Mouse (Mus musculus) midbrain, embryonic 12.5 days (tissue): ENCODE measurements around the gene Fam114a2. TPM values are rescaled to one million over a fixed set of nuclear protein-coding genes. Genes with fewer than 3 reads are reported as not detected.
A peak's percentile ranks its signal among the peaks of the same experiment; 100 is the strongest.

Experiments used
- ATAC-seq: fragments of 200-750 bp; cut with Nextera tagmentation; 2 replicates; pipeline ENCODE4 v1.8.0; 2017; ENCODE audit warnings: low read depth, moderate TSS enrichment, moderate library complexity; ENCODE audit not compliant: low FRiP score
- H3K27ac ChIP-seq: fragments of 300-500 bp; sonication (generic); replicated peaks from 2 replicates; pipeline ENCODE4 v1.5.1; 2016; ENCODE audit warnings: mild to moderate bottlenecking
- H3K27me3 ChIP-seq: fragments of 300-500 bp; sonication (generic); 2 replicates; pipeline ENCODE4 v1.6.1; 2016; ENCODE audit warnings: mild to moderate bottlenecking
- H3K36me3 ChIP-seq: fragments of 300-500 bp; sonication (generic); 2 replicates; pipeline ENCODE4 v1.6.1; 2016
- H3K4me1 ChIP-seq: fragments of 300-500 bp; sonication (generic); 2 replicates; pipeline ENCODE4 v1.6.1; 2016
- H3K4me2 ChIP-seq: fragments of 300-500 bp; sonication (generic); replicated peaks from 2 replicates; pipeline ENCODE4 v1.6.1; 2016; ENCODE audit warnings: mild to moderate bottlenecking, moderate library complexity
- H3K4me3 ChIP-seq: fragments of 300-500 bp; sonication (generic); 2 replicates; pipeline ENCODE4 v1.5.1; 2016; ENCODE audit warnings: mild to moderate bottlenecking
- H3K9ac ChIP-seq: fragments of 300-500 bp; sonication (generic); replicated peaks from 2 replicates; pipeline ENCODE4 v1.6.1; 2016; ENCODE audit warnings: mild to moderate bottlenecking, moderate library complexity
- H3K9me3 ChIP-seq: fragments of 300-500 bp; sonication (generic); 2 replicates; pipeline ENCODE4 v1.6.1; 2016; ENCODE audit warnings: mild to moderate bottlenecking
- WGBS: fragments of 180-500 bp; shearing (Covaris S2); methylation state at CpG from one replicate; pipeline ENCODE4 v1.1.7; 2016; 5-methylcytosine and 5-hydroxymethylcytosine counted together
- polyA plus RNA-seq: library from polyadenylated mRNA; unstranded; fragments of >200 nt; fragmentation: Nextera tagmentation; extraction: Ambion mirVana; gene quantifications from 2 replicates; pipeline ENCODE4 v1.2.1, GENCODE M21; 2016

Gene Fam114a2
- polyA plus RNA-seq, 1 experiment from 2014 or later = 81.0 TPM

DNA sequence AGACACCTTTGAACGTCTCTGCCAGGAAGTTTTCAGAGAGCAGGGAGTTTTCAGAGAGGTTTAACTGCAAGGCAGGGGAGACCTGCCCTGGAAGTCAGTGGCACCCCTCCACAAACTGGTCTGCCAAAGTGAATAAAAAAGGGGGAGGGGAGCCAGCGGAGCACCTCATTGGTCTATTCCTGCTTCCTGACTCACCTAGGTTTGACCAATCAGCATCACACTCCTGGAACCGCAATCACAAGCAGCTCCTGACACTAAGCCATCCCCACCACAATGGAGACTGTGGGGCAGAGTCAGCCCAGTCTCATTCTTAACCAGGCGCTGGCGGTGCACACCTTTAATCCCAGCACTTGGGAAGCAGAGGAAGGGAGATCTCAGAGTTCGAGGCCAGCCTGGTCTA, 48.4 kb downstream of the Fam114a2 start:
- no peak overlapping the region for H3K27ac ChIP-seq
- no peaks in the 10 kb centered on the region for H3K9me3 ChIP-seq
- no peak overlapping the region for H3K9ac ChIP-seq
- H3K4me2 ChIP-seq = no peak overlapping the region
- H3K4me3 ChIP-seq = no peak overlapping the region
- no peaks in the 10 kb centered on the region for H3K36me3 ChIP-seq
- peaks cover 6% of the 10 kb centered on the region; the same call in 1 of the 2 replicates for H3K27me3 ChIP-seq
- H3K4me1 ChIP-seq = peaks cover 6% of the 10 kb centered on the region; the same call in 1 of the 2 replicates
- ATAC-seq = no peak
- 58% methylated on average over 6 of the region's 6 CpGs for WGBS

DNA sequence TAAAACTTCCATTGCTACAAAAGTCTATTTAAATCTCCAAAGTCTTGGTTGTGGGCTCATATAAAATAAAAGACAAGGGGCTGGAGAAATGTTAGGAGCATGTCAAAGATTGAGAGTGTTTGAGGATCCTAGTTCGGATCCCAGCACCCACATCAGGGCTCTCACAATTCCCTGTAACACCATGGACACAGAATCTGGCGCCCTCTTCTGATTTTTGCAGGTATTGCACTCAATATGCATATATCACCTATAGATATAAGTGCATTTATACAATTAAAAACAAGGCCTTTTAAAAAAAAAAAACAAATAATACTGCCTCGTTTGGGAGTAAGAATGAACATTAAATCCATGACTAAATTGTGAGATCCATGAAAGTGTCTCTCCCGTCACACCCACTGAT, 49.7 kb downstream of the Fam114a2 start:
- Histone ChIP-seq H3K9ac (no peak overlapping the region), H3K4me2 (no peak overlapping the region), H3K9me3 (no peaks in the 10 kb centered on the region), H3K27me3 (peaks cover 2% of the 10 kb centered on the region; the same call in 1 of the 2 replicates), H3K4me3 (no peak overlapping the region), H3K4me1 (no peaks in the 10 kb centered on the region), H3K36me3 (no peaks in the 10 kb centered on the region), H3K27ac (no peak overlapping the region)
- WGBS = 73% methylated on average over 4 of the region's 4 CpGs
- ATAC-seq = no peak

DNA sequence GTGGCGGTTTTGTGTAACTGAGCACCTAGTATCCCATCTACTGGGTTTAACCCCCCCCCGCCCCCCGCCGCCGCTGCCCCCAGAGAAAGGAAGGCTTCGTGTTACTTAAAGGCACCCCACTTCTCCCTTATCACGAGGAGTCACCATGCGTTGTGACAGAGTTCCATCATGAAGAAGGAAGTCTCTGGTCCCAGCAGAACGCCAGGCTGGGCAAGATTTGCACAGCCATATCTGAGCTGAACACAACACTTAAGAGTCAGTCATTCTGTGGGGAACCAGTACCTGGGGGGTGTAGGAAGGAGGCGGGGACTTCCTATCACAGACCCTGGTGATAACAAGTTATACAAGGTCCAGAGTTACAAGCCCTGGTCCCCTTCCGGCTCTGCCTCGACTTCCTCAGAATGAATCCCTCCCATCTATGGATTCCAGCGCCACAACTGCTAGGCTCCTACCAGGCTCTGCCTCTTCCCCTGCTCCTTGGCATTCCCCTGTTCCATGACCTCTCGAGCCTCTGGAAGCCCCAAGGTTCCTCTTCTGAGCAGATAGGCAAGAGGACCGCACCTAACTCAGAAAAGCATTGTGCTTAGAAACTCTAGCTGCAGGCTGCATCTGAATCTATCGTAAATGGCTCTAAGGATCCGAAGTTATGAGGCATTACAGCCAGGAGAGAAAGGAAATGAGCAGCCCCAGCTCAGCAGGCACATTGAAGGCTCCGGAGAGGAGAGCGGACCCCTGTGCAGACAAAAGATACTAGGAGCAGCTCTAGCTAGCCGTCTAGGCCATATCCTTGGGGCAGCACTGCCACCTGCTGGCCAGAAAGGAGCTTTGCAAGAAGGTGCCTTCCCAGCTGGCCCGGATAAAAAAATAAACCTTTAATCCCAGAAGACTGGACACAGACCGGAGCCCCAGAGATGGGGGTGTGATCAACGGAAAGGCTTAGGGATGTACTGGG, 51.0 kb downstream of the Fam114a2 start:
- H3K36me3 ChIP-seq = no peaks in the 10 kb centered on the region
- H3K4me1 ChIP-seq = no peaks in the 10 kb centered on the region
- no peaks in the 10 kb centered on the region for H3K27me3 ChIP-seq
- no peak overlapping the region for H3K4me2 ChIP-seq
- no peak overlapping the region for H3K4me3 ChIP-seq
- ATAC-seq = peak; percentile 80
- H3K27ac ChIP-seq = no peak overlapping the region
- WGBS = 57% methylated on average over 23 of the region's 23 CpGs
- H3K9ac ChIP-seq = 0 out of 2 replicates have a peak overlapping the region, but pooled peaks have one; percentile 4
- H3K9me3 ChIP-seq = no peaks in the 10 kb centered on the region

DNA sequence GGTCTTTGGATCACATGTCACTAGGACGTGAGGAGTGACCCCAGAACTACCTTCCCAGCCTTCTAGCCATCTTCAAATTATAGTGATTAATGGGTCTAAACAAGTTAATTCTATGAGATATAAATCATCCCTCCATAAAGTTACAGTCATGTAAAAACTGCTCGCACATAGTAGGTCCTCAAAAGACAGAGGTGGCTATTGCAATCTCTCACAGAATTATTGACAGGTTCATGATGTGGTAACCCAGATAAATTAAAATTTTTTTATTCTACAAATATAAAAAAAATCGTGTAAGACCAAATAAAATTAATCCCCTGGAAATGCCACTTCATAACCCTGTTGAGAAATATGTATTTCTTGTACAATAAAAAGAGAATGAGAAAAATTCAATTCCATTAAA, 52.6 kb downstream of the Fam114a2 start:
- 84% methylated on average over 3 of the region's 3 CpGs for WGBS
- Histone ChIP-seq H3K9ac (no peak overlapping the region), H3K27me3 (no peaks in the 10 kb centered on the region), H3K36me3 (no peaks in the 10 kb centered on the region), H3K9me3 (no peaks in the 10 kb centered on the region), H3K4me1 (no peaks in the 10 kb centered on the region), H3K4me3 (no peak overlapping the region), H3K4me2 (no peak overlapping the region), H3K27ac (no peak overlapping the region)
- no peak for ATAC-seq

DNA sequence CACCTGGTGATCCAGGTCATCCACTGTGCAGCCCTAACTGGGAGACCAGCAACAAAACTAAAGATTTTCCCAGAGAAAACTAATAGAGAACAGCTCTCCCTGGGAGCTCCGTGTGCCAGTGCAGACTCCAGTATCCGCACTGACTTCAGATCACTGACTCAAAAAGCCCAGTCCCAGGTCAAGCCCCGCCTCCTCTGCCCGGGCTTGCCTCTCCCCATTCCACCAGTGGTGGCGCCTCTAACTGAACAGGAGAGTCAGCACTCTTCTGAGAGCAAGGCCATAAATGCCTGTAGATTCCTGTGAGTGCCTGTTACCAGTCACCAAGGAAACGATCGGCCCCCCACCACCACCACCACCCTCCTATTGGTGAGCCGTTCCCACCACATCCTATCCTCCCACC, 53.4 kb downstream of the Fam114a2 start:
- no peaks in the 10 kb centered on the region for H3K4me1 ChIP-seq
- H3K9ac ChIP-seq = no peak overlapping the region
- no peak for ATAC-seq
- no peak overlapping the region for H3K4me3 ChIP-seq
- no peaks in the 10 kb centered on the region for H3K9me3 ChIP-seq
- no peak overlapping the region for H3K4me2 ChIP-seq
- WGBS = 52% methylated on average over 8 of the region's 8 CpGs
- H3K27me3 ChIP-seq = no peaks in the 10 kb centered on the region
- H3K36me3 ChIP-seq = no peaks in the 10 kb centered on the region
- no peak overlapping the region for H3K27ac ChIP-seq

DNA sequence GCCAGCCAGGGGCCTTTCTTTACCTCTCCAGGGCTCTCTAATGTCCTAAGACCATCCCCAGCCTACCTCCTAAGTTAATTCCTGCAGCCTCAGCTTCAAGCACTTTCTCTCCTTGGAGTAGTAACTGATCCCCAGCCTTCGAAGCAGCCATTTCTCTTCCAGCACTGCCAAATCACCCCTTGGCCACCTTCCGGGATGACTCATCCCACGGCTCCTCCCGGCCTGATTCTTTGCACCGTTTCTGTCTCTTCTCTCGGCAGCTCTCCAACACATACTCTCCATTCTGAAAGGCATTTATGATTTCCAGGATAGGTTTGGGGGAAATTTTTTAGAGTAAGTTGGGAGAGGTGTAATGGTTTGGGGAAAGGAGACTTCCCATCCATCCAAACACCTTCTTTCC, 58.7 kb downstream of the Fam114a2 start:
- H3K27ac ChIP-seq = no peak overlapping the region
- H3K4me1 ChIP-seq = no peaks in the 10 kb centered on the region
- no peak for ATAC-seq
- WGBS = 88% methylated on average over 6 of the region's 6 CpGs
- no peak overlapping the region for H3K9ac ChIP-seq
- no peak overlapping the region for H3K4me3 ChIP-seq
- no peaks in the 10 kb centered on the region for H3K36me3 ChIP-seq
- no peaks in the 10 kb centered on the region for H3K27me3 ChIP-seq
- H3K4me2 ChIP-seq = no peak overlapping the region
- no peaks in the 10 kb centered on the region for H3K9me3 ChIP-seq

DNA sequence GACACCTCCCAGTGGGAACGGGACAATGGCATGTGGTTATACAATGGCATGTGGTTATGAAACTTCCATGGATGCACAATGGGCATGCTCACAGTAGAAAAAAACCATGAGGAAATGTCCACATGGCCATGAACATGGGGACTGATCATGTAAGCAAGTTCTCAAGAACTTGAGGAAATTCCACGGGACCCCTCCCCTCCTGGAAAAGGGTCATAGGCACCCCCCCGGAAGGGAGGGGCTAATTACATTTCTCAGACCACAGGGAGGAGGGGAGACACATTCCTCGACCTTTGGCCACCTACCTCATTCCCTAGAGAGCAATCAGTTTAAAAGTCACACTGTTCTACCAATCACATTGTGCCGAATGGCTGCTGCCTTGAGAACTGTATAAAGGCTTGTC, 64.0 kb downstream of the Fam114a2 start:
- Histone ChIP-seq H3K4me3 (no peak overlapping the region), H3K4me1 (no peaks in the 10 kb centered on the region), H3K27me3 (no peaks in the 10 kb centered on the region), H3K27ac (no peak overlapping the region), H3K36me3 (no peaks in the 10 kb centered on the region), H3K4me2 (no peak overlapping the region), H3K9ac (no peak overlapping the region), H3K9me3 (no peaks in the 10 kb centered on the region)
- WGBS = 63% methylated on average over 5 of the region's 5 CpGs
- ATAC-seq = no peak

DNA sequence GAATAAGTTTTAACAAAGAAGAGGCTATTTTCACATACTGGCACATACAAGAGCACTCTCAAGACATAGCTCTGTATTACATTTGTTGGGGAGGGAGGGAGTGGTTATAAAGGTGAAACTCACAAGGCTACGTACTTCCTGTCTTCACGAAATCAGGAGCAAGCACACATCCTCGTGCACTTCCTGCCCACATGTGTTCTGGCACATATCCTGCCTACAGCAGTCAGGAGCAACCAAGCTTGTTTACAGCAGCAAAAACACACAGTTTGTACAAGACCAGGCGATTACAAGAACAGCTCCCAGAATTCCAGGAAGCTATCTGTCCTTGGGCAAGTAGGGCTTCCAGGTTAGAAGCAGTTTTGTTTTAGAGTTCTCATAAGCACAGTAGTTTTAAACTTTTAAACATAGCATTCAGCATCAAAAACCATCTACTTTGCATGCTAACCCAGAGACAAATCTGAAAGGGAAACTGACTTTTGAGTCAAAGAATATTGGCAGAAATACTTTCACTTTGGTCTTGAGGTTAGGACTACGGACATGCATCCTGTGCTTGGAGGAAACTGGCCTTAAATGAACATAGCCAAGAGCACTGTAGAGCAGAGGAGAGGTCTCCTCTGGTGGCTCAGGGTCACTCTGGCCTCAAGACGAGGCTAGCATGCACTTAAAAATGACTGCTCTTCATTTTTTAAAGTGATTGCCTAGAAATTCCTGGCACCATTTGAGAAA, 73.0 kb downstream of the Fam114a2 start:
- Histone ChIP-seq H3K36me3 (no peaks in the 10 kb centered on the region), H3K9ac (no peak overlapping the region), H3K4me3 (no peak overlapping the region), H3K4me1 (no peaks in the 10 kb centered on the region), H3K9me3 (no peaks in the 10 kb centered on the region), H3K27ac (no peak overlapping the region), H3K27me3 (no peaks in the 10 kb centered on the region), H3K4me2 (no peak overlapping the region)
- 76% methylated on average over 6 of the region's 6 CpGs for WGBS
- no peak for ATAC-seq

DNA sequence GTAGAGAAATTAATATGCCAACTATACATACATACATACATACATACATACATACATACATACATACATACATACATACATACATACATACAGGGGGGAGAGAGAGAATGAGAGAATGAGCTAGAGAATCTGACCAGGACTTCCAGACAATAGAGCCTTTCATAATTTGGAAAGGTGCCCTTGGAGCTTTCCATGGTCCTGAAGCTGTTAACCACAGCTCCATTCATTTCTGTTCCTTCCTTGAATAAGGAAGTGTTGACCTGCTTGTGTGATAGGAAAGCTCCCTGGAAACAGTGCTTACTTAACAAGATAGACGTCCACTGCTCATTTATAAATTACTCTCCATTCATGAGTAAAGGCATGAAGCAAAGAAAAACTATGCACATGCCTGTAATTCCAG, 84.3 kb downstream of the Fam114a2 start:
- H3K27me3 ChIP-seq = no peaks in the 10 kb centered on the region
- no peak for ATAC-seq
- no peaks in the 10 kb centered on the region for H3K4me1 ChIP-seq
- H3K4me2 ChIP-seq = no peak overlapping the region
- H3K27ac ChIP-seq = no peak overlapping the region
- no peak overlapping the region for H3K4me3 ChIP-seq
- H3K9me3 ChIP-seq = no peaks in the 10 kb centered on the region
- 40% methylated on average over 1 of the region's 1 CpGs for WGBS
- H3K36me3 ChIP-seq = no peaks in the 10 kb centered on the region
- H3K9ac ChIP-seq = no peak overlapping the region

Other genes starting within 250 kb of the Fam114a2 start
- 57.9 and 59.4 TPM in 2 replicates for gene Mfap3, start within 50 bp of the Fam114a2 start, polyA plus RNA-seq
- 25.8 and 26.6 TPM in 2 replicates for gene Galnt10, start 126.8 kb upstream of the Fam114a2 start, polyA plus RNA-seq